Comparison of ENCODE assay signal across 21 mouse cellular contexts in genomic region chr16:10977877-10978276, GRCm38 (mm10).
DNase-seq lines count a peak whose midpoint lies in the region; ATAC-seq and TF ChIP-seq lines count a peak whose summit lies in the region.
"Had no signal": no experiment of that assay in that cellular context is flagged by ENCODE, and none has a peak within 500 bp of the region (broad histone marks: within the 10 kb centered on the region; RNA-seq: fewer than 3 reads in every experiment).

No protein-coding gene starts in this region.

- 51% methylated on average over 9 of the region's 9 CpGs for WGBS in kidney, adult 2 months
- WGBS in kidney, postnatal 0 days = 74% methylated on average over 9 of the region's 9 CpGs
- 85% methylated on average over 9 of the region's 9 CpGs for WGBS in kidney, embryonic 14.5 days
- WGBS in neural tube, embryonic 15.5 days = 95% methylated on average over 9 of the region's 9 CpGs

- H3K9ac ChIP-seq in kidney, postnatal 0 days (ENCODE audit: low read depth, low read length) = no peak overlapping the region
- H3K9ac ChIP-seq in kidney, embryonic 14.5 days (ENCODE audit: low read depth, low read length) = no peak overlapping the region
- H3K9ac ChIP-seq in neural tube, embryonic 15.5 days (replicated peaks) = no peak overlapping the region
- H3K9ac ChIP-seq: forebrain, embryonic 13.5 days; forebrain, postnatal 0 days; heart, embryonic 15.5 days had no signal

- H3K36me3 ChIP-seq in kidney, adult 2 months (ENCODE audit: control insufficient read depth, insufficient read depth, low read length) = no peaks in the 10 kb centered on the region
- H3K36me3 ChIP-seq in kidney, postnatal 0 days (ENCODE audit: insufficient read depth, low read length) = no peaks in the 10 kb centered on the region
- peaks cover 2% of the 10 kb centered on the region; the same call in 1 of the 2 replicates for H3K36me3 ChIP-seq in kidney, embryonic 14.5 days (ENCODE audit: control insufficient read depth, insufficient read depth, low read length)
- peaks cover 87% of the 10 kb centered on the region for H3K36me3 ChIP-seq in megakaryocyte, embryonic 14.5 days (replicated peaks; ENCODE audit: low read length)
- no peaks in the 10 kb centered on the region for H3K36me3 ChIP-seq in neural tube, embryonic 15.5 days
- H3K36me3 ChIP-seq: heart, embryonic 15.5 days had no signal

- intact Hi-C loops in left cerebral cortex, adult 2 months (cut with DNase I) = no loop called here

- no peaks in the 10 kb centered on the region for H3K9me3 ChIP-seq in kidney, postnatal 0 days (replicated peaks; ENCODE audit: low read length)
- H3K9me3 ChIP-seq in kidney, embryonic 14.5 days (ENCODE audit: control insufficient read depth, low read length) = no peaks in the 10 kb centered on the region
- H3K9me3 ChIP-seq in megakaryocyte, embryonic 14.5 days = no peaks in the 10 kb centered on the region
- no peaks in the 10 kb centered on the region for H3K9me3 ChIP-seq in neural tube, embryonic 15.5 days (replicated peaks)
- H3K9me3 ChIP-seq: forebrain, embryonic 13.5 days; heart, embryonic 15.5 days had no signal

- no peak for TF ChIP-seq POLR2A in kidney, adult 2 months (IDR thresholded peaks at IDR 0.05; ENCODE audit: low read depth, low read length)

- no peaks in the 10 kb centered on the region for H3K27me3 ChIP-seq in kidney, adult 2 months (replicated peaks; ENCODE audit: control insufficient read depth, insufficient read depth, low read length)
- no peaks in the 10 kb centered on the region for H3K27me3 ChIP-seq in kidney, postnatal 0 days (ENCODE audit: insufficient read depth, low read length)
- H3K27me3 ChIP-seq in kidney, embryonic 14.5 days (ENCODE audit: control insufficient read depth, insufficient read depth, low read length) = no peaks in the 10 kb centered on the region
- H3K27me3 ChIP-seq in megakaryocyte, embryonic 14.5 days (replicated peaks) = no peaks in the 10 kb centered on the region
- no peaks in the 10 kb centered on the region for H3K27me3 ChIP-seq in neural tube, embryonic 15.5 days (replicated peaks)
- H3K27me3 ChIP-seq: forebrain, embryonic 13.5 days; heart, embryonic 15.5 days; Patski had no signal

- H3K4me2 ChIP-seq in kidney, postnatal 0 days (ENCODE audit: low read length) = no peak overlapping the region
- no peak overlapping the region for H3K4me2 ChIP-seq in kidney, embryonic 14.5 days (replicated peaks; ENCODE audit: low read depth, low read length)
- H3K4me2 ChIP-seq in neural tube, embryonic 15.5 days = no peak overlapping the region
- H3K4me2 ChIP-seq: forebrain, embryonic 13.5 days; heart, embryonic 11.5 days; heart, embryonic 15.5 days had no signal

- ATAC-seq in kidney, postnatal 0 days (replicated peaks; ENCODE audit: low FRiP score, low read depth) = no peak
- no peak for ATAC-seq in kidney, embryonic 14.5 days (ENCODE audit: low FRiP score, low TSS enrichment)
- ATAC-seq in megakaryocyte, adult 5-6 weeks (ENCODE audit: poor library complexity, severe bottlenecking) = no peak
- ATAC-seq in neural tube, embryonic 15.5 days (ENCODE audit: low FRiP score) = no peak
- ATAC-seq: activated CD4-positive, CD25-positive, alpha-beta regulatory T cell, adult 4 months; forebrain, embryonic 13.5 days; forebrain, postnatal 0 days; Patski had no signal

- TF ChIP-seq CTCF in kidney, adult 2 months (conservative IDR thresholded peaks at IDR 0.05; ENCODE audit: insufficient read depth, insufficient read length, low read depth, low read length) = no peak
- TF ChIP-seq CTCF in kidney, postnatal 0 days (IDR thresholded peaks at IDR 0.05; ENCODE audit: low read depth) = no peak
- TF ChIP-seq CTCF in left cerebral cortex, adult 2 months (IDR thresholded peaks at IDR 0.05) = no peak

- peaks cover 44% of the 10 kb centered on the region for H3K4me1 ChIP-seq in kidney, adult 2 months (ENCODE audit: control insufficient read depth, insufficient read depth, low read length)
- H3K4me1 ChIP-seq in kidney, postnatal 0 days (replicated peaks; ENCODE audit: insufficient read depth, low read length) = peaks cover 53% of the 10 kb centered on the region
- peaks cover 51% of the 10 kb centered on the region for H3K4me1 ChIP-seq in kidney, embryonic 14.5 days (ENCODE audit: control insufficient read depth, insufficient read depth, low read length)
- peaks cover 94% of the 10 kb centered on the region for H3K4me1 ChIP-seq in megakaryocyte, embryonic 14.5 days
- peaks cover 26% of the 10 kb centered on the region for H3K4me1 ChIP-seq in neural tube, embryonic 15.5 days

- H3K27ac ChIP-seq in kidney, adult 2 months (ENCODE audit: insufficient read depth, low read depth, low read length) = no peak overlapping the region
- H3K27ac ChIP-seq in kidney, postnatal 0 days = peak overlapping the region; percentile 78
- H3K27ac ChIP-seq in kidney, embryonic 14.5 days (ENCODE audit: low read depth, low read length) = no peak overlapping the region
- H3K27ac ChIP-seq in left cerebral cortex, adult 2 months = no peak overlapping the region
- no peak overlapping the region for H3K27ac ChIP-seq in neural tube, embryonic 15.5 days (replicated peaks)
- H3K27ac ChIP-seq: forebrain, embryonic 13.5 days; heart, adult 2 months; heart, embryonic 15.5 days had no signal

- no peak overlapping the region for H3K4me3 ChIP-seq in kidney, adult 2 months (ENCODE audit: insufficient read depth, low read depth, low read length)
- no peak overlapping the region for H3K4me3 ChIP-seq in kidney, postnatal 0 days (replicated peaks; ENCODE audit: low read depth, low read length)
- no peak overlapping the region for H3K4me3 ChIP-seq in kidney, embryonic 14.5 days (ENCODE audit: low read length)
- H3K4me3 ChIP-seq in megakaryocyte, embryonic 14.5 days (replicated peaks) = peak overlapping the region; percentile 81
- H3K4me3 ChIP-seq in left cerebral cortex, adult 2 months = no peak overlapping the region
- H3K4me3 ChIP-seq in neural tube, embryonic 15.5 days (replicated peaks) = no peak overlapping the region
- H3K4me3 ChIP-seq: forebrain, embryonic 13.5 days; heart, adult 2 months; heart, embryonic 15.5 days had no signal

- DNase-seq in kidney, adult 2 months = peak; percentile 60
- no peak for DNase-seq in kidney, postnatal 4 days
- DNase-seq in kidney, postnatal 0 days (ENCODE audit: low spot score) = no peak
- no peak for DNase-seq in left cerebral cortex, adult 2 months (ENCODE audit: extremely low spot score in 1 of 2, low spot score in 2 of 2)
- DNase-seq: adrenal gland, postnatal 14 days; cerebellum, adult 18-20 months; cerebellum, adult 9-11 months; cerebellum, postnatal 36 days; forebrain, postnatal 0 days; gastrocnemius, postnatal 14 days; heart, adult 2 months; heart, postnatal 14 days had no signal
